Mouse (Mus musculus): ENCODE results near the gene Dstyk. TPM values are rescaled to one million over a fixed set of nuclear protein-coding genes. Genes with fewer than 3 reads are reported as not detected.
A peak's percentile ranks its signal among the peaks of the same experiment; 100 is the strongest.

Gene Dstyk
- polyA plus RNA-seq (2016; fragmentation: Nextera tagmentation; extraction: Ambion mirVana), result 13.2 and 13.5 TPM in 2 replicates

DNA sequence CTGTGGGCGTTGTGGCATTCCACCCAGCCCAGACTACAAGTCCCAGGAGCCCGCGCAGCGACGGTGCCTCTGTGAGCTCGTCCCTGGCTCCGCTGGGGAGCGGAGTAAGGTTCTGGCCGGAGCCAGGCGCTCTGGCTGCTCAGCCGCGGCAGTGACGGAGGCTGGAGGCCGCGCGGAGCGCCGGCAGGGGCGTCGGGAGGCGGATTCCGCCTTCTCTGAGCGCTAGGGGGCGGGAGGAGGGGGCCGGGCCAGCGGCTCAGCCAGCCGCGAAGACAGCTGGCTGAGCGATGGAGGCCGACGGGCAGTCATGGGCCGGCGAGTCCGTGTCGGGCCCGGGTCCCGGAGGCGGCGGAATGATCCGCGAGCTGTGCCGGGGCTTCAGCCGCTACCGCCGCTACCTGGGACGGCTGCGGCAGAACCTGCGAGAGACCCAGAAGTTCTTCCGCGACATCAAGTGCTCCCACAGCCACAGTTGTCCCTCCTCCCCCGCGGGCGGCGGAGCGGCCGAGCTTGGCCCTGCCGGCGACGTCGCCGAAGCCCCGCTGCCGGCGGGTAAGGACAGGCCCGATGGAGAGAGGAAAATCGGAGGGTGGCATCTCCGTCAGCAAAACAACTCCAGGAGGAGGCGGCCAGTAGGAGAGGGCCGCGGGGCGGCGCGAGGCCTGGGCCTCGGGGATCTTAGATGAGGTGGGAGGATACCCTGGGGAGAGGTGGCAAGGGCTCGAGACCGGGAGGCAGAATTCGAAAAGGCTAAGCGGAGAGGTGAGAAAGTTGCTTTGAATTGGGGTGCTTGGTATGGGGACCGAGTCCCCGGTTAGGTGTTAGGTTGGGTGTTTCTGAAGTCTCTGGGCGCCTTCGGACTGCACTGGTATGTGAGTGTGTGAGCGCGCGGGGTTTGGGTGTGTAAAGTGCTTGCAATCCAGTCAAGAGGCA is at the start of gene Dstyk:
Gene Dstyk, plus strand, starts transcription at position 237 of the 933 bp plus-strand sequence.
- peak within 1 kb of the TSS; percentile 88 for H3K27ac ChIP-seq (replicated peaks)
- peak within 1 kb of the TSS; percentile 73 for H3K4me3 ChIP-seq
- H3K9me3 ChIP-seq, result no peaks in the 10 kb centered on the region
- WGBS, result under 1% methylated on average over 85 of the region's 85 CpGs
- H3K4me1 ChIP-seq, result peaks cover 34% of the 10 kb centered on the region
- no peaks in the 10 kb centered on the region; the same call in 1 of the 2 replicates for H3K36me3 ChIP-seq (replicated peaks)
- peak; percentile 95 for DNase-seq (ENCODE audit: low spot score)
- peaks cover 5% of the 10 kb centered on the region; the same call in 1 of the 2 replicates for H3K27me3 ChIP-seq (replicated peaks; ENCODE audit: low read depth, poor library complexity, severe bottlenecking)

GRCm38 (mm10) chr1:132367692-132368506 is 49.5 kb upstream of the Dstyk start:
- Histone ChIP-seq H3K27ac (replicated peaks) (peak overlapping the region; percentile 57), H3K27me3 (replicated peaks; ENCODE audit: low read depth, poor library complexity, severe bottlenecking) (no peaks in the 10 kb centered on the region), H3K36me3 (replicated peaks) (peaks cover 70% of the 10 kb centered on the region), H3K9me3 (no peaks in the 10 kb centered on the region), H3K4me1 (peaks cover 44% of the 10 kb centered on the region), H3K4me3 (peak overlapping the region; percentile 28; the same call in 1 of the 2 replicates)
- DNase-seq (ENCODE audit: low spot score), result peak; percentile 80
- 37% methylated on average over 7 of the region's 7 CpGs for WGBS

- H3K27me3 ChIP-seq (replicated peaks; ENCODE audit: low read depth, poor library complexity, severe bottlenecking), result no peaks in the 10 kb centered on the region
- no peaks in the 10 kb centered on the region for H3K9me3 ChIP-seq
- H3K4me1 ChIP-seq, result peaks cover 72% of the 10 kb centered on the region
- H3K36me3 ChIP-seq (replicated peaks), result peaks cover 75% of the 10 kb centered on the region
- DNase-seq (ENCODE audit: low spot score), result no peak
- peak overlapping the region; percentile 44; the same call in 1 of the 2 replicates for H3K27ac ChIP-seq (replicated peaks)
- 66% methylated on average over 9 of the region's 9 CpGs for WGBS
- H3K4me3 ChIP-seq, result no peak overlapping the region
Observed at GRCm38 (mm10) chr1:132370681-132371173, 46.6 kb upstream of the Dstyk start.

DNA sequence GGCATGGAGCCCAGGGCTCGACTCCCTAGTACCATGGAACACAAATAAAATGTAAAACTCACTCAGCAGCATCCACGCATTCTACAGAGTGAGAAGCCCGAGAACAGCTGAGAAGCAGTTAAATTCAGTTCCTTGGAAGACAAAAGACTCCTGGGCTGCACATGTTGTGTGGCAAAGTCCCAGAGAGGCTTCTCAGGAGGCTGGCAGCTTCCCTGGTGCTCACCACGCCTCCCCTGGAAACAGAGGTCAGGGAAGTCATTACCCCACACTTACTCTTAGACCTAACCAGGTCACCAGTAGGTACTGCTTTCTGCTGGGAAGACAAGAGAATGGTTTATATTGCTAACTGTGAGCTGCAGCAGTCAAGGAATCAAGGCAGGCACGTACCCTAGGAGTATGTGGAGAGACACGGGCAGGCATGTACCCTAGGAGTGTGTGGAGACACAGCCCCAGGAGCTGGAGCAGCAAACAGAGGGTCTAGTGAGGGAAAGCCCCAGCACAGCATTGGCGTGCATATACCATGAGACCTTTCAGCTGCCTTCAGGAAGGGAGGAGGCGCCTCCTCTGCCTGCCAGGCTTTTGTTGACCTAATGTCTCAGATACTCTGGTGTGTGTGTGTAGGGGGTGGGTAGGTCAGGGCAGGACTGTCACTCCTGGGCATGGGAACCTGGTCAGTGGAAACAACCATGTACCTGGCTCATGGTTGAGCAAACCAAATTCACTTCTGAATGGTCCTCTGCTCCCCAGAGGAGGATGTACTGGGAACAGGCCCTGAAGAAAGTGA is 45.9 kb upstream of the Dstyk start:
- DNase-seq (ENCODE audit: low spot score), result no peak
- Histone ChIP-seq H3K4me3 (no peak overlapping the region), H3K27ac (replicated peaks) (peak overlapping the region; percentile 31), H3K9me3 (no peaks in the 10 kb centered on the region), H3K27me3 (replicated peaks; ENCODE audit: low read depth, poor library complexity, severe bottlenecking) (no peaks in the 10 kb centered on the region), H3K4me1 (peaks cover 72% of the 10 kb centered on the region), H3K36me3 (replicated peaks) (peaks cover 68% of the 10 kb centered on the region)
- WGBS, result 46% methylated on average over 8 of the region's 8 CpGs

DNA sequence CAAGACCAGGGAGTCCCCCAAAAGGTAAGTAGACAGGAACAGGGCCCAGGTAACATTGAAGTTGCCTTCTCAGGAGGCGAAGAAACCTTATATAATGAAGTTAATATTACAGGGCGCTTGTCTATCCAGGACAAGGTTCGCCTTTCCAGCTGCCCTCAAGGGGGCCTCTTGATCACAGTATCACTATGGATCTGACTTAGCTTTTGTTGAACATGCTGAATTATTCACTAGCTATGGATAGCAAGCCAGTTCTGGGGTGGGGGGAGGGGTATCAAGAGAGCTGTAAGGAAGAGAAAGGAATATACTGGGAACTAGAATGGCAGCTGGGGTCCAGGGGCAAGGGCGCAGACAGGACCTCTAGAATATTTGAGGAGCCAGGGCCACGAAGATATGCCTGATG is 45.0 kb upstream of the Dstyk start:
- Histone ChIP-seq H3K9me3 (no peaks in the 10 kb centered on the region), H3K4me3 (no peak overlapping the region), H3K27me3 (replicated peaks; ENCODE audit: low read depth, poor library complexity, severe bottlenecking) (no peaks in the 10 kb centered on the region), H3K36me3 (replicated peaks) (peaks cover 61% of the 10 kb centered on the region), H3K27ac (replicated peaks) (peak overlapping the region; percentile 41; the same call in 1 of the 2 replicates), H3K4me1 (peaks cover 72% of the 10 kb centered on the region)
- WGBS, result 84% methylated on average over 5 of the region's 5 CpGs
- no peak for DNase-seq (ENCODE audit: low spot score)

- Histone ChIP-seq H3K36me3 (replicated peaks) (peaks cover 63% of the 10 kb centered on the region), H3K9me3 (no peaks in the 10 kb centered on the region), H3K27ac (replicated peaks) (0 out of 2 replicates have a peak overlapping the region, but pooled peaks have one; percentile 41), H3K4me3 (no peak overlapping the region), H3K27me3 (replicated peaks; ENCODE audit: low read depth, poor library complexity, severe bottlenecking) (no peaks in the 10 kb centered on the region), H3K4me1 (peaks cover 70% of the 10 kb centered on the region)
- 89% methylated on average over 6 of the region's 6 CpGs for WGBS
- DNase-seq (ENCODE audit: low spot score), result no peak
Observed at GRCm38 (mm10) chr1:132372896-132373534, 44.3 kb upstream of the Dstyk start.

DNA sequence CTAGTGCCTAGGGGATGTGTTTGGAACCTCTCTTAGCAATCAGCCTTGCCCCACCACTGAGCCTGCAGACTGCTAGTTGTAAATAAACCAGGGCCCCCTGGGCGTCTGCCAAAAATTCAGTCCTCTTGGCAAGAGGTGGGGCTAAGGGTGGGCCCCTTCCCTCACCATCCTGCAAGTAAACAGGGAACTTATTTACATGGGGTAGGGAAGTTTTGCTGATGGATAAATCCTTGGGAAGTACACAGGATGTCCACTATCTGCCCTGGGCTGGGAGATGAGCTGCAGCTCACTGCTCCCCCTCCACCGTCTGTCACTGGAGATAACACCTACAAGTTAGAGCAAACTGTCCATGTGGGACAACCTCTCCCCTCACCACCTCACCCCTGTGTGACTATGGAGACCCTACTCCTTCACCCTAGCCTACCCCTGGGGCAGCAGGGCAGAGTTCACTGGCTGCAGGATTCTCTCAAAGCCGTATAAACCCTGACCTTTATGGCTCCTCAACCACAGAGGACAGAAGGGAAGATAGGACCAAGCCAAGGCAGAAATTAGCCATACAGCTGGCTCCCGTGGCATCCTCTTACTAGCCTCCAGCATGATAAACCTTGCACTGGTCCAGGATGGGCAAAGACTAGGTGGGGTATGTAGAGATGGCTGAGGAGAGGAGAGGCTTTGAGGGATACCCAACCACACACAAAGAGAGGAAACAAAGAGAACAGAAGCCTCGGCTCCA is 43.0 kb upstream of the Dstyk start:
- Histone ChIP-seq H3K4me1 (peaks cover 70% of the 10 kb centered on the region), H3K9me3 (no peaks in the 10 kb centered on the region), H3K27ac (replicated peaks) (peak overlapping the region; percentile 70), H3K27me3 (replicated peaks; ENCODE audit: low read depth, poor library complexity, severe bottlenecking) (no peaks in the 10 kb centered on the region), H3K4me3 (no peak overlapping the region), H3K36me3 (replicated peaks) (peaks cover 72% of the 10 kb centered on the region)
- WGBS, result 43% methylated on average over 5 of the region's 5 CpGs
- DNase-seq (ENCODE audit: low spot score), result no peak

- H3K4me1 ChIP-seq, result peaks cover 70% of the 10 kb centered on the region
- DNase-seq (ENCODE audit: low spot score), result no peak
- no peaks in the 10 kb centered on the region for H3K9me3 ChIP-seq
- peaks cover 73% of the 10 kb centered on the region for H3K36me3 ChIP-seq (replicated peaks)
- no peaks in the 10 kb centered on the region for H3K27me3 ChIP-seq (replicated peaks; ENCODE audit: low read depth, poor library complexity, severe bottlenecking)
- no peak overlapping the region for H3K4me3 ChIP-seq
- peak overlapping the region; percentile 70 for H3K27ac ChIP-seq (replicated peaks)
- 68% methylated on average over 3 of the region's 3 CpGs for WGBS
Observed at GRCm38 (mm10) chr1:132374873-132375244, 42.5 kb upstream of the Dstyk start.

- 32% methylated on average over 4 of the region's 4 CpGs for WGBS
- H3K27ac ChIP-seq (replicated peaks), result peak overlapping the region; percentile 70; the same call in 1 of the 2 replicates
- H3K27me3 ChIP-seq (replicated peaks; ENCODE audit: low read depth, poor library complexity, severe bottlenecking), result no peaks in the 10 kb centered on the region
- DNase-seq (ENCODE audit: low spot score), result peak; percentile 46
- peaks cover 73% of the 10 kb centered on the region for H3K36me3 ChIP-seq (replicated peaks)
- H3K9me3 ChIP-seq, result no peaks in the 10 kb centered on the region
- H3K4me3 ChIP-seq, result no peak overlapping the region
- peaks cover 70% of the 10 kb centered on the region for H3K4me1 ChIP-seq
Observed at GRCm38 (mm10) chr1:132375256-132375655, 42.1 kb upstream of the Dstyk start.

- peak; percentile 39 for DNase-seq (ENCODE audit: low spot score)
- peaks cover 70% of the 10 kb centered on the region for H3K36me3 ChIP-seq (replicated peaks)
- no peaks in the 10 kb centered on the region for H3K27me3 ChIP-seq (replicated peaks; ENCODE audit: low read depth, poor library complexity, severe bottlenecking)
- no peaks in the 10 kb centered on the region for H3K9me3 ChIP-seq
- 0 out of 2 replicates have a peak overlapping the region, but pooled peaks have one; percentile 21 for H3K27ac ChIP-seq (replicated peaks)
- H3K4me1 ChIP-seq, result peaks cover 62% of the 10 kb centered on the region
- 65% methylated on average over 8 of the region's 8 CpGs for WGBS
- H3K4me3 ChIP-seq, result no peak overlapping the region
Observed at GRCm38 (mm10) chr1:132376211-132377054, 40.9 kb upstream of the Dstyk start.

Measured in embryonic facial prominence, embryonic 10.5 days (tissue).